Mouse (Mus musculus): Measurements from ENCODE around the gene Cxcl14.

- TF ChIP-seq CTCF (IDR thresholded peaks at IDR 0.05): 0 out of 2 replicates have a peak, but pooled peaks have one; percentile 7
- no peak for TF ChIP-seq EP300 (IDR thresholded peaks at IDR 0.05)
Measured at GRCm38 (mm10) chr13:56334802-56335690, 38.7 kb upstream of the Cxcl14 start.

All from lung, postnatal 0 days (tissue).